Mouse (Mus musculus): ENCODE data around the gene Gpsm1. TPM values are rescaled to one million over a fixed set of nuclear protein-coding genes. Genes with fewer than 3 reads are reported as not detected.

The Gpsm1 gene
- polyA plus RNA-seq, 1 experiment: not detected

GRCm38 (mm10) chr2:26300808-26301174 is 14.5 kb upstream of the Gpsm1 start:
- TF ChIP-seq GATA1 (IDR thresholded peaks at IDR 0.05; ENCODE audit: low read length): no peak

DNA sequence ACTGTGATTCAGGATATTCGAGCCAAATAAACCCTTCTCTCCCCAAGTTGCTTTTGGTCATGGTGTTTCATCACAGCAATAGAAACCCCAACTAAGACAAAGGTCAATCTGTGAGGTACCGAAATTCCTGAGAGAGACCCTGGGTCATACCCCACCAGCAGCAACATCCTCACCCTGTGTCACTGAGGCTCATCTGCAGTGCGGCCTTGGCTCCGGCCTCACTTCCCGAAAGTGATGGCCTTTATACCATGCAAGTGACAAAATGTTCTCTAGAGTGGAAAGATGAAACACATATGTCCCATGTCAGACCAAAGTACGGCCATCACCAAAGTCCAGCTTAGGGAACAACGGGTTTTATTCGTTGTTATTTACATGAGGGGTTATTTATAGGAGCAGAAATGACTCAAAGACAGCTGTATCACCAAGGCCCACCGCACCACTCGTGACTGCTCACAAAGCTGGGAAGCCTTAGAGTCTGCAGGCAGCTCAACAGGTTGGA is 13.3 kb upstream of the Gpsm1 start:
- TF ChIP-seq GATA1 (IDR thresholded peaks at IDR 0.05; ENCODE audit: low read length): no peak

DNA sequence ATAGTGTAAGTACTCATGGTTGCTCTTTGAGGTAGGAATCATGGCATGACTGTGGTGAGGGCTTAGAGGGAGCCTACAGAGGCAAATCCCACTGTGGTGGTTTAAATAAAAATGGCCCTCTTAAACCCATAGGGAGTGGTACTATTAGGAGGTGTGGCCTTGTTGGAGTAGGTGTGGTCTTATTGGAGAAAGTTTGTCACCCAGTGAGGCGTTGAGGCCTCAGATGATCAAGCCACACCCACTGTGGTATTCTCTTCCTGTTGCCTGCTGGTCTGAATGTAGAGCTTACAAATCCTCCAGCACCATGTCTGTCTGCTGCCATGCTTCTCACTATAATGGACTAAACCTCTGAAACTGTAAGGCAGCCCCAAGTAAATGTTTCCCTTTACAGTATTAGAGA is 10.6 kb upstream of the Gpsm1 start:
- TF ChIP-seq GATA1 (IDR thresholded peaks at IDR 0.05; ENCODE audit: low read length): no peak

DNA sequence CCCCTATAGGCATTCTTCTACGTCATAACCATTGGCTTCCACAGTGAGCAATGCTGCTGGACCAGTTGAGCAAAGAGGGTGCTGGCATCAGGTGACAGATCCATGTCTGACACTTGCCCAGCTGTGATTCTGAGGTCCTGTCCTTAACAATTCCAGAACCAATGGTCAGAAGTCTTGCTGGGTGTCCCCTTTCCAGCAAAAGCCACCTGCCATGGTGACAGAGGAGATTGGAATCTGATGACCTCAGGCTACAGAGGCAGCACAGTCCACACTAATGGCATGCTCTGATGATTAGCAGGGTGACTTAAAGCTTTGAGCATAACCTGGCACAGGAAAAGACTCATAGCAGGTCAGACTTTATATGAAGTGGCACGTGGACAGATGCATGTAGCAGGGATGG is 9.8 kb upstream of the Gpsm1 start:
- no peak for TF ChIP-seq GATA1 (IDR thresholded peaks at IDR 0.05; ENCODE audit: low read length)

DNA sequence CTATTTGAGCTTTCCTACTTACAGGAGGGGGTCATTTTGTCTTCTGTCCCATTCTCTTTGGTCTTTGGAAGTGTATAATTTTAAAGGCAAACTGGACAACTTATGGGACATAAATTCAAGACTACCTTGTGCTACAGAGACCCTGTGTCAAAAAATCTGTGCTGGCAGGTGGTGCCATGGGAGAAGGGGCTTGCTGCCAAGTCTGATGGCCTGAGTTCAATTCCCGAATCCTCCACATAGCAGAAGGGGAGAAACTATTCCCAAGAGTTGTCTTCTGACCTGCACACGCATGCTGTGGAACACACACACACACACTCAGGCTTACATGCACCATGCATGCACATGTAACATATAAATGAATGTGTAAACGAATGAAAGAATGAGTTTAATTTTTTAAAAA is 8.6 kb upstream of the Gpsm1 start:
- no peak for TF ChIP-seq GATA1 (IDR thresholded peaks at IDR 0.05; ENCODE audit: low read length)

DNA sequence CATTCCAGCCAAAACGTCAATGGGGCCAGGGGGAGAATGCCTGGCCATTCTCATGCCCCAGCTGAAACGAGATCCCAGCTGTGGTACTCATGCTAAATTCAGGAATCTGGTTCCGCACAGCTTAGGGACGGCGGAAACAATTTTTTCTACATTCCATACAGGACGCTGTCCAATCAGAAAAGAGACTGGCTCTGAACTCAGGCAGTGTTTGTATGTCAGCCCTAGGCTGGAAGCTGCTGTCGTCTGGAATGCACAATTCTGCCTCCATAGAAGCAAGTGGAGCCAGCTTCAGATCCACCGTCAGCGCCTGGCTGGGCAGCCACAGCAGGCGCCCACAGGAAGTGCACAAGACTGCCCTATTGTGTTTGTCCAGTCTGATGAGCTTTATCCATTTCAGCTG is 5.6 kb upstream of the Gpsm1 start:
- TF ChIP-seq GATA1 (IDR thresholded peaks at IDR 0.05; ENCODE audit: low read length): no peak

DNA sequence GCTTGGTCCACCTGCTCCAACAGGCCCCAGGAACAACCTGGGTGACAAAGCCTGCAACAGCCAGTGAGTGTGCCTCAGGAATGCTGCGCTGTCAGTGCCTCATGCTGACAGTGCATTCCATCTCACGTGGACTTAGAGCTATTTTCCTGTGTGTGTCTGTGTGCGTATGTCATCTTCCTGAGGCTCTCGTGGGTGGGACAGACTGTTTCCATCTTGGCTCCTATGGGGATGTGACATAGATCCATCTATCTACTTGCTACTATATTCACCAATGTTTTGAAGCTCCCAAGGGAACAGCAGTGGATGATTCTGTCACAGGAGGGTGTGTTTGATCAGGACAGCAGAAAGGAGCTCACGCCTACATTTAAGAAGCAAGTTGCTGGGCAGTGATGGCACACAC is 3.4 kb upstream of the Gpsm1 start:
- no peak for TF ChIP-seq GATA1 (IDR thresholded peaks at IDR 0.05; ENCODE audit: low read length)

GRCm38 (mm10) chr2:26312812-26313211 is 2.5 kb upstream of the Gpsm1 start:
- TF ChIP-seq GATA1 (IDR thresholded peaks at IDR 0.05; ENCODE audit: low read length): no peak

DNA sequence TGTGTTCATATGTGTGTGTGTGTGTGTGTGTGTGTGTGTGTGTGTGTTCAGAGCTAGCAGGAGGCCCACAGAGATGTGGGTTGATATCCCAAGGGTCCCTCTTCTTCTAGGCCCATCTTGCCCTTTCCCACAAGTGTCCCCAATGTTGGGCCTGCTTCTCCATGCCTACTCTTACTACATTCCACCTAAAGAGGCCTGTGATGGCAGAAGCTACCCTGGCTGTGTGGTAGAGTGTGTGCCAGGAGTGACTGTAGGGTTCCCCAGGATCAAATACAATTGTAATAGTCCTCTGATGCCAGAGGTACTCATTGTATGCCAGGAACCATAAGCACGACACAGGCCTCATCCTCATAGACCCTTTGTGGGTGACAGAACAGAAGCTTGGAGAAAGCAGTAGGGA is 1.9 kb upstream of the Gpsm1 start:
- TF ChIP-seq GATA1 (IDR thresholded peaks at IDR 0.05; ENCODE audit: low read length): no peak

DNA sequence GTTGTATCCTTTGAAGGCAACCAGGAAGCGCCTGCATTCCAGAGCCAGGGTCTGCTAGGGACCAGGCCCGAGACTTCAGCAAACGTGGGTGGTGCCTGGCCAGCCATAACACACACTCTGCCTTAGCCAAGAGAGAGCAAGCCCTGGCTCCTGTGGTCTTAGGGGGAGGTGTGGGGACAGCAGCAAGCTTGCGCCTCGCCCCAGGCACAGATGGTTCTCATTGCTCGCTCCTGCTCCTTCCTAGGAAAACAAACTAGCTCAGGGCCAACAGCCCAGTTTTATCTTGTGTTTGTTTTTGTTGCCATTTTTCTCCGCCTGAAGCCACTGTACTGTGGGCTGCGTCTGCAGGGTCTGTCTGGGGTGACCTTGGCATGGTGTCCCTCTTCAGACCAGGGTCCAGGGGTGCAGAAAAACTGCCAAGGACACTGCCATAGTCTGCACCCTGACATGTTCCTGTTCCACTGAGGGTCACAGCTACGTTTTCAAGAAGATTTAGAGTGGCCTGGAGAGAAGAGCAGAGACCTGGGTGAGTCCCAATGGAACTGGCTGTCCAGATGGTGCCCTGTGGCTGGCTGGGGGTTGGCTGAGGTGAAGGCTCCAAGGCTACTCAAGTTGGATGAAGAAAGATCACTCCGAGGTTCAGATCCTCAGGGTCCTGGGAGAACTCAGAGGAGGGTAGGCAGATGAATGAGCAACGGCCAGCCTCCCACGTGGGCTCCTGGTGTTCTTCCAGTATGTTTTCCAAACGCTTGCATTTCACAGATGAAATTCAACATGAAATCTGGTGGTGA is 839 bp upstream of the Gpsm1 start:
- TF ChIP-seq GATA1 (IDR thresholded peaks at IDR 0.05; ENCODE audit: low read length): no peak

DNA sequence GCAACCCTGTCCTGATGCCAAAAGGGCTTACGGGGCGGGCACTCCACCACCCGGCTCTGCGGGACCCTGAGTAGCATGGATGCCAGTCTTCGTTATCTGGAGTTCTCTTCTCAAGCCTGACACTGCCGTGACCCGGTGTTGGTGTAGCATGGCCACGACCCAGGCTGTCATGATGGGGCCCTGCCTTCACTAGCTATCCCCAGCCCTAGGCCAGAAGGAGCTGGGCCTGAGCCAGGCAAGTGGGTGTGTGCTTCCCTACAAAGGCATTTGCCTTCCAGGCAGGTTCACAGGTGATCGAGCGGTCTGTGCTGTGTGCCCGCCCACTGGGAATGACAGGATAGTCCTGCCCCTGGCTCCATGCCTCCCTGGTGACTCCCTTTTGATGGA is 603 bp downstream of the Gpsm1 start:
- no peak for TF ChIP-seq GATA1 (IDR thresholded peaks at IDR 0.05; ENCODE audit: low read length)

DNA sequence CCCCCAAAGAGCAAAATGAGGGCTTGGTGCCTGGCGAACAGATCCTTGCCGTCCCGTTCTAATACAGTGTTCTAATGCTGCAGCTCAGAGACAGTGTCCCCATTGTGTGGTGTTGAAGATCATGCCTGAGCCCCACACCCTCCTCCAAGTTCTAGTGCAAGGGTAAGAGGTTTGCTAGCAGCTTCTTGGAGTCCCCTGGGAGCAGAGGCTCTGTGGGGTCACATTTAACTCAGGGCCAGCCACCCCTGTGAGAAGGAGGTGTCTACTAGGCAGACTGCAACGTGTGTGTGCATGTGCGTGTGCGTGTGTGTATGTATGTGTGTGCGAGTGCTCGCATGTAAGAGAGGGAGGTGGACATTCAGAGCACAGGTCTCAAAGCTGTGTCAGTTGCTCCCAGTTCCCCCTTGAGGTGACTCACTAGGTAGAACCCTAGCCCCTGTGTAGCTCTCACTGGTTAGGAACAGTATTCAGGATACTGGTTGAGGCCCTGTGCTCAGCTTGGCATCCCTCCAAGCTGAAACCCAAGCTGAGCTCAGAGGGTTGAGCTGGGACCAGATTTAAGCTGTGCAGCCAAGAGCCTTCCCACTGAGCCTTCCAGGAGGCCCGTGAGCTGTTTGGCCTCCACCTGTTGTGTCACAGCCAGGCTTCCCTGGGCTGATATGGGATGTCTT is 1.4 kb downstream of the Gpsm1 start:
- no peak for TF ChIP-seq GATA1 (IDR thresholded peaks at IDR 0.05; ENCODE audit: low read length)

- no peak for TF ChIP-seq GATA1 (IDR thresholded peaks at IDR 0.05; ENCODE audit: low read length)
Measured at GRCm38 (mm10) chr2:26317371-26317770, 2.1 kb downstream of the Gpsm1 start.

DNA sequence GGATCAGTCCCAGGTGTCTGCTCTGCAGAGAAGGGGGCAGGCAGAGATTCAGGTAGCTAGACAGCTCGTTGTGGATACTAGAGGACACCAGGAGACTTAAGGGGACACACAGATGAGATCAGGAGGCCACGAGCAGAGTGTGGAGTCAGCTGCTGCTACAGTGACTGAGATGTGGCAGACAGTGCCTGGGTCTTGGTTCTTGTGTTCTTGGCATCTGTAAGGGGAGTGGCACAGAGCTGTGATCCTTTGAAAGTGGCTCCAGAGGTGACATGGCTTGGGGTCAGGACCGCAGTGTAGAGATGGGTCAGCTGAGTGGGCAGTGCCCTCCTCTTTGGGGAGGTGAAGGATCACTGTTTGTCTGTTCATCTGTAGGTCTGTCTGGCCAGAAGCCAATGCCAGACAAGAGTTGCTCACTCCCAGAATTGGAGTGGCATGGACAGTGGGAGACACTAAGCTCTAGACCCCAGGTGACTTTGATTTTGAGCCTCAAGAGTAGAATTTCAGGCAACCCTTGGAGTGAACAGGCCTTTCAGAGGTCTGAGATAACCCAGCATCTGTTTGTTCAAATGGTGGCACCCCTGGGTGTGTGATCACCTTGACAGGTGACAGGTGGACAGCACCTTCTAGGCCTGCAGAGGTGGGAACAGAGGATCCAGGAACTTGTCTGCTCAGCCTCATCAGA is 2.8 kb downstream of the Gpsm1 start:
- TF ChIP-seq GATA1 (IDR thresholded peaks at IDR 0.05; ENCODE audit: low read length): no peak

DNA sequence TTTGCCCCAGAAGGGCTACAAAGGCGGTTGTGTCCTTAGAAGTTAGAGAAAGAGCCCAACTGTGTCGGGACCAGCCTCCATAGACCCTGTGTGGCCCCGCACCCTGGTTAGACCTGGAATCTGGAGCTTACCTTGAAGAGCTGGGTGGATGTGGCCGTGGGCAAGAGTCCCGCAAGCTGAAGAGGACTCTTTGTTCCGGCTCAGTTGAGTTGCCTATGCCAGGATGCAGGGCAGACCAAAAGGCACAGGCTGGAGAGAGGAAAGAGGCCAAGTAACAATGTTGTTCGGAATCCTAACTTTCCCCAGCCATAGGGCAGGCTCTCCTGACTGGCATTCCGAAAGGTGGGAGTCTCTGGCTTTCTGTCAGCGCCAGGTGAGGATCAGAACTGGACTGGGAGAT is 3.8 kb downstream of the Gpsm1 start:
- TF ChIP-seq GATA1 (IDR thresholded peaks at IDR 0.05; ENCODE audit: low read length): no peak

DNA sequence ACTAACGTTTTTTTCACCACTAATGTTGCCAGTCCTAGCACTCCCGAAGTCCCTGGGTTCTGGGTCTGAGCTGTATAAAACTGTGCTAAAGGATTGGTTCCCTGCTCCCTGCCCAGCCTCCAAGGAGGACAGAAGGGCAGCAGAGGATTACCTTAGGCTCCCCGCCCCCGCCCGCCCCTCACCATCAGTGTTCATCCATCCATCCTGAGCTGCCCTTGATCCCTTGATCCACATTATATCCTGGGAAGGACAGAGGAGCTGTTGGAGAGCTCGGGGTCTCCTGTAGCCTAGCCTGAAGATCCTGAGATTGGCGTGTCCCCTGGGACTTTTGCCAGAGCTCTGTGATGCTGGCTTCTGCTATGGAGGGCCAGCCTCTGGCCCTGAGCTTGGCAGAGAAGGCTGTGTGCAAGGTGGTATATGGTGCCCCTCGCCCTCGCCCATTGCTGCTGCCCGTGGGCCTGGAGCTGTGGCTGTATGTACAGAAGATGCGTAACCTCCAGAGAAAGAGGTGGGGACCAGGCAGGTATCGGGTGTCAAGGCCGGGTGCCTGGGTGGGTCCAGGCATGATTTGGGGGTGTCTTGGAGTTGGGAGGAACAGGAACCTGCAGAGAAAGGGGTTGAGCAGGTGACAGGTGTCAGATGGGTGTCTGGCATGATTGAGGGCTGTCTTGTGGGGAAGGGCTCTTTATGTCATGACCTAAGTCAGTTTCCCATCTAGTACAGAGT is 4.4 kb downstream of the Gpsm1 start:
- no peak for TF ChIP-seq GATA1 (IDR thresholded peaks at IDR 0.05; ENCODE audit: low read length)
